Mouse (Mus musculus) CD4-positive, CD25-positive, alpha-beta regulatory T cell, adult 4 months (primary cell): ENCODE data around the gene Misp. TPM values are rescaled to one million over a fixed set of nuclear protein-coding genes. Genes with fewer than 3 reads are reported as not detected.

Experiments
- ATAC-seq: one replicate; pipeline ENCODE4 v1.8.0; 2017
- polyA plus RNA-seq, 2 experiments: library from polyadenylated mRNA; unstranded; fragments of 100-300 nt; shearing (Covaris generic); gene quantifications; one replicate each; pipeline ENCODE4 v1.2.1; 2017

Gene Misp
- polyA plus RNA-seq, result under 1 TPM in 1 of 2 experiments, not detected in 1; 0.27 TPM

DNA sequence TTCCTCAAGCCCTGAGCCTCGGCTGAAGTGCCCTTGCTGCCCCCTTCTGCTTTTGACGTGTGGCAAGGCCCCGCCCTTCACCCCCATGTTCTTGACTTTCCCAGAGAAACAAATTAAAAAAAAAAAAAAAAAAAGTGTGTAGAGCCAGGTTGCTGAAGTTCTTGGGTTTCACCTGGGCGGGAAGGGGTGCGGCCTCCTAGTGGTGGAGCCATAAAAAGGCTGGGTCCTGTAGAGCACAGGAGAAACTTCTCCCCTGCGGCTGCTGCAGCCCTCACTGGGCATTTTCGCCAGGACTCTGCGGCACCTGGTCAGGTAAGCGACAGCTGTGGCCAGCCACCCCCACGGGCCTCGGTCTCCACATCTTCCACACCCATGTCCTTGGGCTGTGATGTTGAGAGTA, at the start of gene Misp:
Misp (plus strand) TSS at position 208 of the 400 bp plus-strand sequence.
- ATAC-seq, result no peak

DNA sequence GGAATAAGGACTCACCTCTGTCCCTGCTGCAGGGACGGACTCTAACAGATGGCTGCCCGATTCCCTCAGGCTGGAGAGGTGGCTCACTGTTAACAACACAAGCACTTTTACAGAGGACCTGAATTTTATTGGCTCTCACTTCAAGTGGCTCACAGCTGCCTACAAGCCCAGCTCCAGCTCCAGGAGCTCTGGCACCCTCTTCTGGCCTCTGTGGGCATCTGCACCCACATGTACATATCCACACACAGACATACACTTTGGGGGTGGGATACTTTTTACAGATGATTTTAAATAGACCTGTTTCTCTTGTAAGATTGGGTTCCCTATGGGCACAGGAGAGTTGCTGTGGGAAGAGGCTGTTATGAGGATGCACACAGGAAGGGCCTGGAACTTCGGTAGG, 48.5 kb upstream of the Misp start:
- ATAC-seq, result no peak

DNA sequence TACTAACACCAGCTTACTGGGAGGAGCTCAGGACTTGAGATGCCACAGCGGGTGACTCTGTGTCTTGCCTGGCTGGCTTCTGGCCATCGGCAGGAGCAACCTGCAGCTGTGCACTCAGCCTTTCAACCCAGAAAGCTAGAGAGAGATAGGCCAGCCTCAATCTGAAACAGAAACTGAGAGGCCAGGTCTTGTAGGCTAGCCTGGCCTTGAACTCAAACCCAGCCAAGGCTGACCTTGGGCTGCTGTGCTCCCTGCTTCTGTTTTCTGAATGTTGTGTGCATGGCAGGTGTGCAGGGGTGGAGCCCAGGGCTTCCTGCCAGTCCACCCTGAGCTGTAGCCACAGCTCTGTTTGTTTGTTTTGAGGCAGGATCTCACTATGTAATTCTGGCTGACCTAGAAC, 47.6 kb upstream of the Misp start:
- ATAC-seq, result no peak

DNA sequence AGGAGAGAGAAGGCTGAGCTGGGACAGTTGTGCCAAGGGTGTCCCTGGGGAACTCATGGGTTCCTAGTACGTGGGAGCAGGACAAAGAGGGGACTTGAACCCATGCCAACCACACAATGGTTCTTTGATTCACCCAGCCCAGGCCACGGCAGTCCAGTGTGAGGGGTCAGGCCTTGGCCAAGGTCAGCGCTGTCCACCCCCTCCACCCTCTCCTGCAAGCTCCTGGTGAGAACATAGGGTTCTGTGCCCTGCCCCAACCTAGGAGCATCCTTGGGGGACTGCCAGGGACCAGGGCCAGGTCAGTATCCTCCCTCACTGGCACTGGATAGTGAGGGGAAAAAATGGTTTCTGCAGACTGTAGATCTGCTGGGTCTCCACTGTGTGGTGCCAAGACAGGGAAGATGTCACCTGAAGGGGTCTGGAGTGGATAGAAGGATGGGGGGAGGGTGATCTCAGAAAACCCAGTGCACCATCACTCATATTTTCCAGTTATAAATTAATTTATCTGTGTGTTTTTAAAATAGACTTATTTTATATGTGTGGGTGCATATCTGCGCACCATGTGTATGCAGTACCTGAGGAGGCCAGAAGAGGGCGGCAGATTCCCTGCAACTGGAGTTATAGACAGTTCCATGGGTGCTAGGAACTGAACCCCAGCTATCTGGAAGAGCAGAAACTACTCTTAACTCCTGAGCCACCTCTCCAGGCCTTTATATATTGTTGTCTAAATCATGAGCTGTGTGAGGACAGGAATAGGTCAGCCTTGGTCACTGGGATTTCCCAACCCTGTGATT, 46.1 kb upstream of the Misp start:
- no peak for ATAC-seq

DNA sequence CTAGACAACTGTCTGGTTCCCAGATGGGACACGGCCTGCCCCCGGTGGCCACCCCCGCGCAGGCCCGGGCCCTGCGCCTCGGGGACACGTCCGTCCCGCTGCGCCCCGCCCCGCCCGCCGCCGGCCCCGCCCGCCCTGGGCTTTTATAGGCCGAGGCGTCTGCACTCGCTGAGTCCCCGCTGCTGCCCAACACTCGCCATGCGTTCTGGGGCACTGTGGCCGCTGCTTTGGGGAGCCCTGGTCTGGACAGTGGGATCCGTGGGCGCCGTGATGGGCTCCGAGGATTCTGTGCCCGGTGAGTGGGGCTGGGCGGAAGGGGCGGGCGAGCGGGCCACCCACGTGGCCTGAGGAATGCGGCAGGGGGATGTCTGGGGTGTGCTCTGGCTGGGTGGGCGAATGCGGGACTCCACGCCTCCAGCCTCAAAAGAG, 43.7 kb upstream of the Misp start, which contains the start of gene Fstl3:
Fstl3 (plus strand) TSS at position 170 of the 429 bp plus-strand sequence.
- ATAC-seq, result no peak

DNA sequence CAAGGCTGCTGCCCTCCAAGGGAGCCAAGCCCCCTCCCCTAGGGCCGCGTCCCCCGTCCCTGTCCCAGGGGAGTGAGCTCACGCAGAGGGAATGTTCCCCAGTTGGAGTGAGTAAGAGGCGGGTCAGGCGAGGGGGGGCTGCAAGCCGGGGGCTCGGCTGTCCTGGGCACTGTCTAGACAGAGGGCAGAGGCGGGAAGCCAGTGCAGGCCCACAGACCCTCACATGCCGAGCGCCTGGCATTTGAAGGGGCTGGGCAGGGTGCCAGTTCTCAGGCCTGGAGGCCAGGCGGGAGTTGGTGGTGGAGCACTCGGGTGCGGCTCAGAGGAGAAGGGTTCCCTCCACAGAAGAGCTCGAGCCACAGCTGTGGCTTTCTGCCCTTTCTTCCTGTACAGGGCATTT, 42.8 kb upstream of the Misp start:
- no peak for ATAC-seq

DNA sequence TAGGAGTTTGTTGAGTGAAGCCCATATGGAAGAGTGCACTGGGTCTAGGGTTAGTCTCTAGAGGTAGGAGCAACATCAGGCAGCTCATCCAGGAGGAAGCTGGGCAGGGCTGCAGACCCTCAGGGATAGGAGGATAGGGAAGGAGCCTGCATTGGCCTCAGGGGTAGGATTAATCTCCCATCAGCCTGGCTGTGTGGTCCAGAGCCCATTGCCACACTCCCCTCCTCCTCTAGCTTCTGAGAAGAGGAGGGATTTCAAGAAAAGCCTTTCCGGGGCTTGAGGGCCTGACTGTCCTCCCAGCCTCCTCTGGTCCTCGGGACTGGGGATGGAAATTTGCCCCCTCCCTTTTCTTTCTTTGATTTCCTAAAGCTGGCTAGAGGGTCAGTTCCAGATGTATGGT, 41.6 kb upstream of the Misp start:
- ATAC-seq, result no peak

DNA sequence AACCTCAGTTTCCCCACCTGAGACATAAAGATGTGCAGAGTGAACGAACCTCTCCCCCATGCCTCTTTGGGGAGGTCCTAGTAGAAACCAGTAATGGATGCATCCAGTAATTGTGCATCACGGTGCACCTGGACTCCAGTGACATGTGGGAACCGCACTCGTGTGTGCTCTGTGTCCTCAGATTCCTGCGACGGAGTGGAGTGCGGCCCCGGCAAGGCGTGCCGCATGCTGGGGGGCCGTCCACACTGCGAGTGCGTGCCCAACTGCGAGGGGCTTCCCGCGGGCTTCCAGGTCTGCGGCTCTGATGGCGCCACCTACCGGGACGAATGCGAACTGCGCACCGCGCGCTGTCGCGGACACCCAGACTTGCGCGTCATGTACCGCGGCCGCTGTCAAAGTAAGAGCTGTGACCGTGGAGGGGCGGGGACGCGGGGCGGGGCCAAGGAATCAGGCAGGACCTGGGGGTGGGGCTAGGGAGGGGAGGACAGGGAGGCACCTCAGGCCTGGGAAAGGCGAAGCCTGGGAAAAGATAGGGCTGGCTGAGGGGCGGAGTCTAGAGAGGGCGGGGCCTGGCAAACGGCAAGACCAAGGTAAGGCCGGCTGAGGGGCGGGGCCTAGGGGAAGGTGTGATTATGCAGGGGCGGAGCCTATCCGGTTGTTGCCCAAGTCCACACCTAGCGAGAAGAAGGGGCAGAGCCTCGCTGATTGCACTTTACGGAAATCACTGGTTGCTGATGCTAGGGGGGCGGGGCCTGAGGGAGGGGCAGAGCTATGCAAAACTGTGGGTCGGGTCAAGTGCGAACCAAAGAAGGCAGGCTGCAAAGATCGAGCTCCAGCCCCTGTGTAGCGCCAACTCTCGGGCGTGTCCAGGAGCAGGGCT, 40.8 kb upstream of the Misp start:
- peak; percentile 80 for ATAC-seq

DNA sequence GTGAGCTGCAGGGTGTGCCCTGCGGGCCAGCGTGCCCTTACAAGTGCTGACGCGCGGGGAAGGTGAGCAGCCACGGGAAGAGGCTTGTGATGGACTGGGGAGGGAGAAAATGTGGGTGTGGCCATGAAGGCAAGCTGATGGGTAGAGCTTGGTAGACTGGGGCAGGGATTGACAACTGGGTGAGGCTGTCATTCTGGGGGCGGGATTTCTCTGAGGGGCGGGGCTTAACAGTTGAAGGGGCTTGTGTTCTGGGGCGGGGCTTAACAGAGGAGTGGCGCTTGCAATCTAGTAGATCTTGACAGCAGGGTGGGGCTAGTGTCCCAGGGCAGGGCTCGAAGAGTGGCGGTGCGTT, 40.1 kb upstream of the Misp start:
- ATAC-seq, result peak; percentile 62

DNA sequence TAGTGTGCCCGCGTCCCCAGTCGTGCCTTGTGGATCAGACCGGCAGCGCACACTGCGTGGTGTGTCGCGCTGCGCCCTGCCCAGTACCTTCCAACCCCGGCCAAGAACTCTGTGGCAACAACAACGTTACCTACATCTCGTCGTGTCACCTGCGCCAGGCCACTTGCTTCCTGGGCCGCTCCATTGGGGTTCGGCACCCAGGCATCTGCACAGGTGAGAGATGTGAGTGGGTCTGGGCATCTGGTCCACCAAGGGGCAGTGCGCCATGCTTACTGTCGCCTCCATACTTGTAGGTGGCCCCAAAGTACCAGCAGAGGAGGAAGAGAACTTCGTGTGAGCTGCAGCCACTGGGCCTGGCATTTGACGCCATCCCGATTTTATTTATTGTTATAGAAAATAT, 39.6 kb upstream of the Misp start:
- ATAC-seq, result no peak

DNA sequence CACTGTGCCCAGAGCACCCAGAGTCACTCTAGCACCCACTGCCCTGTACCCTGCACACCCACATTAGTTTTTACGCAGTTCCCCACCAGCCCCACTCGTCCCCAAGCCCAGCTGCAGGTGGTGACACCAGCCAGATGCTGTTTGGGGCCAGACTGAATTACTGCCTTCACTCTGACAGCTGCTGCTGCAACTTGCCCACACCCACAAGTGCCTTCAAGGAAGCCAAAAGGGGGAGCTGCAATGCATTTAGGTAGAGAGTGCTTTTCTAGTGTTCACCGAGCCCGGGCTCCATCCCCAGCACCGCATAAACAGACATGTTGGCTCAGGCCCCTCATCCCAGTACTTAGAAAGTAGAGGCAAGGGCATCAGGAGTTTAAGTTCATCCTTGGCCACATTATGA, 38.8 kb upstream of the Misp start:
- ATAC-seq, result no peak

DNA sequence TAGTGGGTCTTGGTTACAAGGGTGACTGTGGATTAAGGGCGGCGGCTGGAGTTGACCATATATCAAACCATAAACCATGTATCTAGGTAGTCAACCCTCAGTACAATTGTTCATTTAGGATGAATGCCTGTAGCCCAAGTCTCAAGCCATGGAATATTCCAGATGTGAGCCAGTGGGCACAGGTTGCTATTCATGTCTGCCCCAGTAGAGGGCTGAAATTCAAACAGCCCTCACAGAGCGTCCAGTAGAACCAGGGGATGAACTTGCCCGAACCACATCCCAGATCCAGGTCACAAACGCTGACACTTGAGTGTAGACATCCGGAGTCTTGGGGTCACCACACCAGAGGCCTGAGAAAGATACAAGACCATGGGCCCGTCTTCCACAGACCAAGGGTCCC, 37.7 kb upstream of the Misp start:
- ATAC-seq, result no peak

DNA sequence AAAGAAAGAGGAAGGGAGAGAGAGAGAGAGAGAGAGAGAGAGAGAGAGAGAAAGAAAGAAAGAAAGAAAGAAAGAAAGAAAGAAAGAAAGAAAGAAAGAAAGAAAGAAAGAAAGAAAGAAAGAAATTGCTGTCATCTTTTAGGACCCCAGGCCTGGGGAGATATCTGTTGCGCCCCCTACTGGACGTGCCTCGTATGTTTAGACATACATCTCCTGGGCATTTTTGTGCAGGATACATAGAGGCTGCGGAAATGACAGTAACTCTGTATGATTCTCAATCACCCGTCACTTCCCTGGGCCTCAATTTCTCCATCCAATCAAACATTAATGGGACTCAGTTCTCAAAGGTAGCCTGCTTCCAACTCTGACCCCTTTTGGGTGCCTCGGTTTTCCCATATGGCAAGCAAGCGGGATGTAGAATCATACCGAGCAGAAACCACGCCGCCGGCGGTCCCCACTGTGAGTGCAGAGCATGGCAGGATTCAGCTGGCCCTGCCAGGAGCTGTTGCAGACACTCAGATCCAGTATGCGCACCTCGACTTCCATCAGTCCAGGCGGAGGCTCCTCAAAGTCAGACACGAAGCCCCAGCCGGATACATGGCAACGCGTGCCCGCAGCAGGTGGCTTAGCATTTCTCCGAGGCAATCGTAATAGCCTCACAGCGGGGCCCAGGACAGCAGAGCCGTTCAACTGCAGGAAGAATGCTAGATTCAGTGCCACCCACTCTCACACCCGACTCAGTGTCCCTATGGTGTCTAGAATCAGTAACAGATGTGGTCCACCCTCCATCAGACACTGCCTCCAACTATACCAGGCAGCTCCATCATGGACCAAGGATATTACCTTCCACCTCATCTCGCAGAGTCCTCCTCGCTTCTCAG, 36.6 kb upstream of the Misp start:
- no peak for ATAC-seq

DNA sequence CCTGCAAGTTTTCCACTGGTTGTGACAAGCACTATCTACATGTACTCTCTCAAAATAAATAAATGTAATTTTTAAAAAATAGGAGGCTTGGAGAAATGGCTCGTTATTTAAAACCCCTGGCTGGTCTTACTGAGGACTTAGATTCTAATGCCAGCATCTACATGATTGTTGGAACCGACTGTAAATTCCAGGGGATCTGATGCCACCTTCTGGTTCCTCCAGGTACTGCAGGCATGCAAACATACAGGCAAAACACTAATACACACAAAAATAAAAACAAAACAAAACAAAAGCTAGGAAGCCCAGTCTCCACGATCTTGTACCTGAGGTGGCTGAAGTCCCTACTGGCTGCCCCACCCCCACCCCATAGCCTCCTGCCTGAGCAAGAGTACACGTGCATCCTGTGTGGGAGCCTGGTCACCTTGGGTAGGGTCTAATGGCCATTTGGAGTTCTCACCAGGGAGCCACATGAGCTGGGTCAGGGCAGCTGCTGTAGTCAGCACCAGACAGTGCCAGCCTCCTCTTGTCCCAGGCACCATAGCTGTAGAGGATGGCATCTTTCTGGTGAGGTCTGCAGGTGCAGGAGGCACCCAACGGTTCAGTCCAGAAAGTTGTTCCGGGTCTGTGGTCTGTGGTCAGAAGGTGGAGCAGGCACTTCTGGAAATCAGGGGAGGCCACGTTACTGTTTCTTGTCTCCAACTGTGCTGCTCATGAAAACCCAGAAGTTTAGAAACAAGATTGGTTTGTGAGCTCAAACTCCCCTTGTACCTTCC, 32.2 kb upstream of the Misp start:
- peak; percentile 41 for ATAC-seq

DNA sequence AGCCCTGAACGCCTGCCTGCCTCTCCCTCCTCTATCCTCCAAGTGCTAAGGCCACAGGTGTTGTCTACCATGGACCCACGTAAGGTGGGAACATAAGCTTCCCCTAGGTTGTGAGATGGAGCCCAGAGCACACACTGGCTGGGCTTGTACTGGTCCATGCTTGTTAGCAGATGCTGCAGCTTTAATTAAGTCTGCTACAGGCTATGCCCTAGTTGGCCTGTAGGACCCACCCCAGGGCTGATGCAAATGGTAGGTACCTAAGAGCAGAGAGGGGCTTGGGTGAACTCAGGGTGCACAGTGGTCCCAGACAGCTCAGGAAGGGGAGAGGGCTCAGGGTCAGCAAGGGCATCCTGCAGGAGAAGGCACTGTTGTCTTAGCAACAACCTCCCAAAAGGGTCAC, 31.2 kb upstream of the Misp start:
- no peak for ATAC-seq

DNA sequence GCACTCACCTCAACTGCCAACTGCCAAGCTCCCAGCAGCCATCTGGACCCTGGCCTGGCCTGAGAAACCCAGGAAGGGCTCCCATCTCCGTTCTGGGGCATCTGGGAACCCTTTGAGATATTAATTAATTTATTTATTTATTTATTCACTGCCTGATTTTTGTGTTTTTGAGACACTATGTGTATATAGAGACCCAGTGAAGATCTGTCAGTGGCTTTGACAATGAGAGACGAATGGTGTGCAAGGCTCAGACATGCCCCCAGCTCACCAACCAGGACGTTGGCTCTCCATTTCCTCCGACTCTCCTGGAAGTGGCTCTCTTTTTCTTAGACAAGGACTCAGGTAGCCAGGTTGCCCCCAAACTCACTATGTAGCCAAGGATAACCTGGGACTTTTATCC, 29.9 kb upstream of the Misp start, which contains the start of gene Prss57:
Prss57 (minus strand) TSS at position 101 of the 400 bp plus-strand sequence.
- ATAC-seq, result no peak

DNA sequence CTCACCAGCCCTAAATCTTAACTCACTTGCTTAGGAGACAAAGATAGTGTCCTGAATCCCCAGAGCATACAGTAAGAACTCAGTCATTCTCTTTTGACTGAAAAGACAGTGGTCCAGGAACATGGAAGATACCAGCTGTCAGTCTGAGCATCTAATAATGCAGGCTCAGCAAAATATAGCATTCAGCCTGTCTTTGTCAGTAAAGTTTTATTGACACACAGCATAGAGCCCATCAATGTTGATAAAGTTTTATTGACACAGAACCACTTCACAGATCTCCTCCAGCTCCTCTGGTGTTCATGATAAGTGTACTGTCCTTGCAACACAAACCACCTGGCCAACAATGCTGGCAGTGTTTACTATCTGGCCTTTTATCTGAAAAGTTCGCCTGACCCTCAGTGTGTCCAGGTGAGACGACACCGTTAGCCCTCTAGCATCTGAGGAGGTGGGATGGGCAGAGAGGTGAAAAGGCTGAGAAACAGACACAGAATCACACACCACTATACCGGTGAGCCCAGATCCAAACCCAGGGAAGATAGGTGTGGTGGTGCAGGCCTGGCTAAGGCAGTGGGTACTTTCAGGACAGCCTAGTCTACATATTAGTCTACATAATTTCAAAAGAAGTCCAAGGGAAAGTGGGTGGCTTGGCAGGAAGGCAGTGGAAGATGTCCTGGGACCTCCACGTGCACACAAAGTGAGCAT, 28.3 kb upstream of the Misp start:
- no peak for ATAC-seq

DNA sequence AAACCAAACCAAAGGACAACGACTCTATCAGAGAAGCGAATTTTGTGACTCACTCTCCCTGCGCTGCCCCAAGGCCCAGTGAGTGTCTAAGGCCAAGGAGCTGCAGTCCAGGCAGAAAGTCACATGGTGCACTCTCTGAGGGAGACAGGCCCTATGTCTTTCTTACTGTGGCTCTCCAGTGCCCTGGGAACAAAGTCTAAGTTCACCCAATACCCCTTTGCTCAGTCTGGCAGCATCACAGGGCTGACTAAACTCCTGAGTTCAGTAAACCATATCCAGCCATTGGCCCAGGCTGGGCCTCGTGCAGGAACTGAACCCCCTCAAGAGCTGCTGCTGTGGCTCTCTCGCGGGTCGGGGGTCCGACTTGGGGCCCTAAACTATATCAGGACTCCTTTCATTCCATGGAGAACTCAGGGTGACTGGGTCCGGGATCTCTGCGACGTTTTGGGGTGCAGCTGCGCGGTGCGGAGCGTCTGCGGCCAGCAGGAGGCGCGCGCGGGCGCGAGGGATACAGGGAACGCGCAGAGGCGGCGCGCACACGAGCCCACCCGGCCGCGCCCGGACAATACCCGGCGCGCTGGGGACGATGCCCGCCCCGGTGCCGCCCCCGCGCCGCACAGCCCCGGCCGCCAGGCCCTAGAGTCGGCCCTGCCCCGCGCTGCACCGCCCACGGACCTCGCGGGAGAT, 27.6 kb upstream of the Misp start, which contains the start of gene Palm:
Palm (plus strand) TSS at position 522 of the 687 bp plus-strand sequence.
- peak; percentile 68 for ATAC-seq

DNA sequence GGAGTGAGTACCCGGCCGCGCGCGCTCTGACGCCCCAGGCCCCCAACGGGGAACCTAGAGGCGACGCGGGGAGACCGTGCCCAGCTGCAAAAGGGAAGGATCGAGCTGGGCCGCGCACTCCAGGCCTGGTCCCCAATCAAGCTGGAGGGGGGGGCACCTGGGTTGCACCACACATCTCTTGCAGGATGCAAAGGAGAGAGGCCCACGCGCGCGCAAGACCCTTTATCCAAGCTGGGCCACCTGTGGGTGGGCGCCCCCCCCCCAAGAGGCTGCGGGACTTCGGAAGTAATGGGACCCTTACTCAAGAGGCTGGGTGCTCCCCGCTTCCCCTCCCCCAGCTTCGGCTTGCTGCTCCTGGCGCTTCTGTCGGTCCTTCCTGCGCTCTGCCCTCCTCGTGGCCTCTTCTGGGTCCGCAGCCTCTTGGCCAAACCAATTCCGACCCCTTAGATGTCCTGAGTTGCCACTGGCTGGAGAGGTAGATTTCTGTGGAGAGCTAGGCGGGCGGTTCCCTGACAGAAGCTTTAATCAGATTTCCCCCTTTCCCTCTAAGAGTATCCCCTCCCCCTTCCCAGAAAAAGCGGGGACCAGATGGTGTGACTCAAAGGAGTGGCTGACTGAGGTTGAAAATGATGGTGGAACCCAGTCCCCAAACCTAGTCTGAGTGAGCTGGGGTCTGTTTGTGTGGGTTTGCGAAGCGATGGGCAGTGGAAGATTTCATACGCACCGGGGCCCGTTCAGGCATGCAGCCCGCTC, 26.9 kb upstream of the Misp start:
- ATAC-seq, result no peak

DNA sequence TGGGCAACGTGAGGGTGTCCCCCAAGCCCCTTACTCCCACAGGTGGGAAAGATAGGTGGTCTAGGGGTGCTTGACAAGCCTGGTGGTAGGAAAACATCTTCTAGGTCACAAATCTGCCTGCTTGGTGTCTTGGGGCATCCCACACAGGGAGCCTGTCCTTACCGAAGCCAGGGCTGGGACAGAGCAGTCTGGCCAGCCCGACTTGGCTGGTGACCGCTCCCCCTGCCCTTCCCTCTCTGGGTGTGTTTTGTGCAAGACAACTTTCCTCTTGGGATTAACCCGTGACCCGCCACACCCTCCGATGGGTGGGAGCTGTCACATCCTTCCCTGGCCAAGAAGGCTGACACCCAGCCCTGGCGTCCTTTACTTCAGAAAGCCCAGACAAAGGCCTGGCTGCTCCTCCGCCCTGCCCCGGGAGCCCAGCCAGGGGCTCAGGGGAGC, 26.3 kb upstream of the Misp start:
- ATAC-seq, result no peak
